Mouse (Mus musculus) liver, embryonic 14 days (tissue): ENCODE measurements around the gene Tmem106a. TPM values are rescaled to one million over a fixed set of nuclear protein-coding genes. Genes with fewer than 3 reads are reported as not detected.

Experiments used
- polyA plus RNA-seq: library from polyadenylated mRNA; depleted of rRNA; stranded (reverse); fragments of >200 nt; gene quantifications from 2 replicates; pipeline ENCODE4 v1.2.3, GENCODE M21; 2012; rRNA removed

The Tmem106a gene
- polyA plus RNA-seq: 4.8 and 7.8 TPM in 2 replicates

DNA sequence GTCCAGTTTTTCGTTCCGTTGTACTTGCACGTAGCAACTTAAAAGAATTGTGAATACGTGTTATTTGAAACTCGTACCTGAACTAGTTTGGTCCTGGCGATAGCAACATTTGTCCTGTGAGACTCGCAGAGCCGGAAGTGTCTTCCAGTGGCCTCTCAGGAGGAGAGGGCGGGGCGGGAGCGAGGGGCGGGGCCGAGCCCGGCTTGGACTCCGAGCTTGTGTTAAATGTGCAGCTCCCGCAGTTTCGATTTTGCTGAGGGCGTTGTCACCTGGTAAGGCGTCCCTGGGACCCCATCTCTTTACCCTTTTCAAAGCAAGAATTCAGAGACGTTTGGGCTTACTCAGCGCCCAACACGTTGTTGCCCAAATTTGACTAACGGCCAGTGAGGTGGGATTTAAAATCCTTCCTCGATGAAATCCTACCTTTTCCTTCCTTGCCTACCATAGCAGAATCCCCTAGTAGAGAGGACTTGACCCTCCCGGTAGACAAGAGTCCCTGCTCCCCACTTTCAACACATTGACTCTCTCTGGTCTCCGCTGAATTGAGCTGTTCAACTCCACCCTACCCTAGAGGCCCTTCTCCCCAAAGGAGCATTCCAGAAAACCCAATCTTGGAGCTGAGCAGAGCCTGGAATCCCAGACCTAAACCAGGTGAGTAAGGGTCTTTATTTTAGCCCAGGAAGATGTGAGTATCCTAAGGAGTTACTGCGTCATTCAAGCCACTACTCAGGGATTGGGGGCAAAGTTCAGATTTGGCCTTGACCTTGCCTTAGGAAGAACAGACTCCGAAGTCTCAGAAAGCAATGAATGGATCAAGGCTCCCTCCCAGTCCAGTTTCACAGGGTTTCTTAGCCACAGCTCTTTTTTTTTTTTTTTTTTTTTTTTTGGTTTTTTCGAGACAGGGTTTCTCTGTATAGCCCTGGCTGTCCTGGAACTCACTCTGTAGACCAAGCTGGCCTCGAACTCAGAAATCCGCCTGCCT, at the start of gene Tmem106a:
Gene Tmem106a, plus strand, starts transcription at position 189 of the 982 bp plus-strand sequence.

DNA sequence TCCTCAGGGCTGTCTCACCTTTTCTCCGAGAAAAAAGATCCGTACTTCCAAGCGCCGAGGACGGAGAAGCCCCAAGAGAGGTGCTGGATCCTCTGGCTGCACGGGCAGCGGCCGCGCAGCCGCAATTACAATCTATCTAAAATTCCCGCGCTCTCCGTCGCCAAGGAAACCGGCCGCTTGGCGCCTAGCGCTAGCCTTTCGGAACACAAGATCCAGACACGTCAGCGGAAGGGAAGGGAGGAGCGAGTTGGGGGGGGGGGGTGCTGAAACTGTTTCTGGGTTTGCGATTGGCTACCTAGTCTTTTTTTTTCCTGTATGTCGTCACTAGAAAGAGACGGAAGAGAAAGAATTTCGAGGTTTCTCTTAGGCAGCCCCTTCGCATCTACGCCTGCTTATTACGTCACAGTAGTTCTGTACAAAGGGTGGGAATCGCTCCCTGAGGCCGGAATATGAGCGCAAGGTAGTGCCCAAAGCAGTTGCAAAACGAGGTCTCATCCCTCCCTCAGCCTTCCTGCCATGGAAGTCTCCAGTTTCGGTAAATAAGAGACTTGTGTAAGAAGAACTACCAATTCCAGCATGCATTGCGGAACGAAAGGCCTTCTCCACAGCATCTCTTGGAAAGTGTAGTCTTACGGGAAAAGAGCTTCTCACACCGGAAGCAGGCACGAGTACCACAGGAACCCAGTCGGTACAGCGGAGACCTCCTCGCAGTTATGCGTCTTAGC, 30.1 kb upstream of the Tmem106a start, which contains the start of the genes Brca1 and Nbr1:
Gene Brca1, minus strand, starts transcription at position 205 of the 725 bp plus-strand sequence.
Gene Nbr1, plus strand, starts transcription at position 399 of the 725 bp plus-strand sequence.

DNA sequence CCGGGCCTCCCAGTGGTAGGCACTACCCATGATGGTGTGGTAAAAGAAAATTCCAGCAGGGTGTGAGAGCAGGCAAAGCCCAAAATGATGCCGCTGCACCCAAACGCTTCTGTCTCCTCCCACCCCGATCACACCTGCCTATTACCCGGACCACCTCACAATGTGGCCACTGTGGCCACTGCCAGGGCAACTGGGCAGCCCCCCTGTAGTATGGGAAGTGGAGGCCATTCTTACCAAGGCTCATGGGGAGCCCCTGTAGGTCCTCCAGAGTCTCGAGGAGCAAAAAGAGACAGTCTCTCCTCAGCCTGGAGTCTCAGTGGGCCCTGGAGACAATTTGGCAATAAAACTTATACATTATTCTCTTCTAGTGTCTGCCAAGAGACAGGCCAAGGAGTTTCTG, 17.1 kb downstream of the Tmem106a start, which contains the start of gene Gm11634:
Gene Gm11634, minus strand, starts transcription at position 101 of the 400 bp plus-strand sequence.

DNA sequence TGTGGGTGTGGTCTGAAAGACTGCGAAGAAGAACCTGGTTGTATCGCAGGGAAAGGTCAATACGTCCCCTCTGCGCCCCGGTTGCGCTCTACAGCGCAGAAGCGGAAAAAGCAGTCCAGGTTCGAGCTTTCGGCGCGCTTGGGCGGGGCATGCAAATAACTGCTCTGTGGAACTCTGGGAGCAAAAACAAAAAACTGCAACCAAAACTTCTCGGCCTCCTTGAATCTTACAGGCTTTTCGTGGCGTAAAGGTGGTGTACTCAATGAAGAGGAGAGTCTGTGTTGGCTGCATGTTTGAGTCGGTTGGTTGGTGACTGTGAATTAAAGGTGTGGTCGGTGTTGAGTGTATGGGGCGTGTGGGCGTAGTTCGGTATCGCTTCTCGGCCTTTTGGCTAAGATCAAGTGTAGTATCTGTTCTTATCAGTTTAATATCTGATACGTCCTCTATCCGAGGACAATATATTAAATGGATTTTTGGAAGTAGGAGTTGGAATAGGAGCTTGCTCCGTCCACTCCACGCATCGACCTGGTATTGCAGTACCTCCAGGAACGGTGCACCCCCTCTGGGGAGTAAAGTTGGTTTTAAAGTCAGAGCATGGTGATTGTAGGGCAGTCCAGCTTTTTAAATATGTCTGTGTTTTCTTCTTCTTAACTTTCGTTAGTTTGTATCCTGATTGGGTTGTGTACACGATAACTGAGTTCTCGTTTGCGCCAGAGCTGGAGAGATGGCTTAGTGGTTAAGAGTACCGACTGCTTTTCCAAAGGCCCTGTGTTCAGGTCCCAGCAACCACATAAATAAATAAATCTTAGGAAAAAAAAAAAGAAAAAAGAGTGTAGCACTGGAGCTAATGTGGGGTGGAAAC, 45.2 kb downstream of the Tmem106a start, which contains the start of gene Rdm1:
Gene Rdm1, plus strand, starts transcription at position 201 of the 862 bp plus-strand sequence.

Other genes with a start within 250 kb of the Tmem106a start
- gene G6pc, start 214.7 kb upstream of the Tmem106a start, polyA plus RNA-seq: 0.01 TPM in 2 replicates
- gene Aarsd1, start 164.6 kb upstream of the Tmem106a start, polyA plus RNA-seq: 26.3 and 29.3 TPM in 2 replicates
- 1.2 and 1.4 TPM in 2 replicates for gene Gm27029, start 157.4 kb upstream of the Tmem106a start, polyA plus RNA-seq
- 3.4 and 4.2 TPM in 2 replicates for gene Rundc1, start 157.2 kb upstream of the Tmem106a start, polyA plus RNA-seq
- gene Ptges3l, start 156.9 kb upstream of the Tmem106a start, polyA plus RNA-seq: 0.92 and 1.4 TPM in 2 replicates
- 934 and 1,025 TPM in 2 replicates for gene Rpl27, start 139.9 kb upstream of the Tmem106a start, polyA plus RNA-seq
- 19.6 and 24.0 TPM in 2 replicates for gene Ifi35, start 133.8 kb upstream of the Tmem106a start, polyA plus RNA-seq
- 2.7 and 3.3 TPM in 2 replicates for gene Rnd2, start 117.2 kb upstream of the Tmem106a start, polyA plus RNA-seq
- 8.3 and 9.3 TPM in 2 replicates for gene Vat1, start 116.0 kb upstream of the Tmem106a start, polyA plus RNA-seq
- 9.0 and 10.8 TPM in 2 replicates for gene Brca1, start 30.3 kb upstream of the Tmem106a start, polyA plus RNA-seq
- 24.0 and 27.6 TPM in 2 replicates for gene Nbr1, start 30.1 kb upstream of the Tmem106a start, polyA plus RNA-seq
- gene Gm11634, start 17.0 kb downstream of the Tmem106a start, polyA plus RNA-seq: not detected in 2 replicates
- 4.7 and 5.6 TPM in 2 replicates for gene Rdm1, start 45.0 kb downstream of the Tmem106a start, polyA plus RNA-seq
- gene Arl4d, start 83.3 kb downstream of the Tmem106a start, polyA plus RNA-seq: 0.89 and 1.2 TPM in 2 replicates
- 8.7 and 10.0 TPM in 2 replicates for gene Dhx8, start 150.7 kb downstream of the Tmem106a start, polyA plus RNA-seq
- 0.37 and 0.40 TPM in 2 replicates for gene Etv4, start 203.1 kb downstream of the Tmem106a start, polyA plus RNA-seq